Mouse (Mus musculus) MEL (cell line): Measurements from ENCODE around the gene Gorasp1.

Source experiments
- CTCF ChIP-seq, 3 experiments: IDR thresholded peaks in 2 of 3; conservative IDR thresholded peaks in 1 of 3; 2 replicates each; pipeline ENCODE4 v1.5.1; 2011 to 2012; ENCODE audit warnings: low read length in 3 of 3, low read depth in 2 of 3, mild to moderate bottlenecking in 2 of 3, improper control_type of control experiment in 1 of 3, inconsistent platforms in 1 of 3, mixed read lengths in 1 of 3, moderate library complexity in 1 of 3; ENCODE audit not compliant: control insufficient read depth in 1 of 3, insufficient read depth in 1 of 3, poor library complexity in 1 of 3, severe bottlenecking in 1 of 3
- ELF1 ChIP-seq: IDR thresholded peaks from 2 replicates; pipeline ENCODE4 v1.6.1; 2014; ENCODE audit warnings: low read depth, mild to moderate bottlenecking, inconsistent platforms, low read length, improper control_type of control experiment, moderate library complexity
- GATA1 ChIP-seq: IDR thresholded peaks from 2 replicates; pipeline ENCODE4 v1.6.1; 2011; ENCODE audit warnings: low read depth, low read length, improper control_type of control experiment
- HCFC1 ChIP-seq: IDR thresholded peaks from 2 replicates; pipeline ENCODE4 v1.6.1; 2012; ENCODE audit warnings: low read depth, mild to moderate bottlenecking, inconsistent platforms, low read length, improper control_type of control experiment, moderate library complexity
- MYC ChIP-seq: IDR thresholded peaks from 2 replicates; pipeline ENCODE4 v1.6.1; 2011; ENCODE audit warnings: low read depth, mild to moderate bottlenecking, low read length, improper control_type of control experiment, moderate library complexity
- POLR2A ChIP-seq, 2 experiments: IDR thresholded peaks; 2 replicates each; pipeline ENCODE4 v1.6.1; 2011 to 2012; ENCODE audit warnings: low read length in 2 of 2, mild to moderate bottlenecking in 2 of 2, control low read depth in 1 of 2, improper control_type of control experiment in 1 of 2, low read depth in 1 of 2, moderate library complexity in 1 of 2; ENCODE audit not compliant: control insufficient read depth in 1 of 2, insufficient read depth in 1 of 2, poor library complexity in 1 of 2
- TCF12 ChIP-seq: IDR thresholded peaks from 2 replicates; pipeline ENCODE4 v1.6.1; 2014; ENCODE audit warnings: low read depth, mild to moderate bottlenecking, inconsistent platforms, low read length, improper control_type of control experiment, moderate library complexity

- TF ChIP-seq MYC (no peak), TCF12 (no peak), GATA1 (no peak), CTCF (IDR thresholded peaks at IDR 0.05 in 2 of 3, conservative IDR thresholded peaks at IDR 0.05 in 1 of 3; ENCODE audit: control insufficient read depth in 1 of 3, insufficient read depth in 1 of 3, low read depth in 2 of 3, low read length in 3 of 3, poor library complexity in 1 of 3, severe bottlenecking in 1 of 3) (no peak), ELF1 (no peak), POLR2A (IDR thresholded peaks at IDR 0.05; ENCODE audit: control insufficient read depth in 1 of 2, insufficient read depth in 1 of 2, low read depth in 1 of 2, low read length in 2 of 2, poor library complexity in 1 of 2) (no peak), HCFC1 (no peak)
Observed at GRCm38 (mm10) chr9:119938496-119938895, 1.1 kb upstream of the Gorasp1 start.
